Mouse (Mus musculus): ENCODE measurements around the gene Gm21119. TPM values are rescaled to one million over a fixed set of nuclear protein-coding genes. Genes with fewer than 3 reads are reported as not detected.
"Not testable (repeated sequence)": the region's sequence is repeated elsewhere in the genome, so short reads cannot be mapped to it uniquely, and the experiment has no call there.

The Gm21119 gene
- total RNA-seq (2021) = 1 to 10 TPM; 1.4 to 1.5 TPM
- long read RNA-seq, experiment 1 = 0 reads
- long read RNA-seq, experiment 2 = 0 reads

GRCm38 (mm10) chr8:20614619-20615018, at the start of gene Gm21119:
TSS of gene Gm21119 (plus strand) at chr8:20614919.
- H3K4me3 ChIP-seq; DNase-seq (ENCODE audit: extremely low spot score in 1 of 2, low spot score in 2 of 2); H3K27ac ChIP-seq; intact Hi-C loops (cut with DNase I): not testable (repeated sequence)

DNA sequence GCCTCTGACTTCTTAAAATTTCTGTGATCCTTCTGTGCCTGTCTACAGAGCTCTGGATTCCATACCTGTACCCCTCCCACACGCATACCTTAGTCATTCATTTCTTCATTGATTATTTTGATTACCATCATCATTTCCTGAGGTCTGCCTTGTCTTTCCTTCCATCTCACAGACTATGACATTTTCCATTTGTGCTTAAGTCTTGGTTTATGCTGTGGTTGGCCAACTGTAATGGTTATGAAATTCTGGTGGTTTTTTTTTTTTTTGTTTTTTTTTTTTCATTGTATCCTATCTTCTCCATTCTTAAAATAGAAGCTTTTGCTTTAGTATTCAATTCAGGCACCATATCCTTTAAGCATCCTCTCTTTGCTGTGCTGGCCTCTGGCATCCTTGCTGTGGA, 48.0 kb upstream of the Gm21119 start:
- H3K27ac ChIP-seq; H3K4me3 ChIP-seq; DNase-seq (ENCODE audit: extremely low spot score in 1 of 2, low spot score in 2 of 2); intact Hi-C loops (cut with DNase I): not testable (repeated sequence)

DNA sequence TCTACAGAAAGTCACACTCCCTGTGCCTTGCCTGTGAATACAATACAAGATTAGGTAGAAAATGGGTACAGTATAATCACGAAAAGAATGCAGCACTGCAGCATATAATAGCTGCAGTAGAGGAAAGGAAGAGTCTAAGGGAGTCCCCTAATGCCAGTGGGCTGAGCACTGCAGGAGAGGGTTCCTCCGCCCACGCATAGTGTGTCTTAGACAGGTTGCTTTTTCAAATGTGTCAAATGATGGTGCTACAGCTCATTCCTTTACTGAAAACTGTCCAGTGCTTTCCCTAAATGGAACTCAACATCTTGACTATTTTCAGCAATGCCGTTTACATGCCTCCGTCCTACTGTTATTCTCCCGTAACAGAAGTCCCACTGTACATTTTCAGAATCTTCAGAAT, 33.6 kb upstream of the Gm21119 start:
- DNase-seq (ENCODE audit: extremely low spot score in 1 of 2, low spot score in 2 of 2) = peak; percentile 20 to 45
- H3K27ac ChIP-seq; intact Hi-C loops (cut with DNase I); H3K4me3 ChIP-seq: not testable (repeated sequence)

- DNase-seq (ENCODE audit: extremely low spot score in 1 of 2, low spot score in 2 of 2); H3K27ac ChIP-seq; intact Hi-C loops (cut with DNase I); H3K4me3 ChIP-seq: not testable (repeated sequence)
These were observed 31.9 kb upstream of the Gm21119 start for GRCm38 (mm10) chr8:20582772-20583171.

DNA sequence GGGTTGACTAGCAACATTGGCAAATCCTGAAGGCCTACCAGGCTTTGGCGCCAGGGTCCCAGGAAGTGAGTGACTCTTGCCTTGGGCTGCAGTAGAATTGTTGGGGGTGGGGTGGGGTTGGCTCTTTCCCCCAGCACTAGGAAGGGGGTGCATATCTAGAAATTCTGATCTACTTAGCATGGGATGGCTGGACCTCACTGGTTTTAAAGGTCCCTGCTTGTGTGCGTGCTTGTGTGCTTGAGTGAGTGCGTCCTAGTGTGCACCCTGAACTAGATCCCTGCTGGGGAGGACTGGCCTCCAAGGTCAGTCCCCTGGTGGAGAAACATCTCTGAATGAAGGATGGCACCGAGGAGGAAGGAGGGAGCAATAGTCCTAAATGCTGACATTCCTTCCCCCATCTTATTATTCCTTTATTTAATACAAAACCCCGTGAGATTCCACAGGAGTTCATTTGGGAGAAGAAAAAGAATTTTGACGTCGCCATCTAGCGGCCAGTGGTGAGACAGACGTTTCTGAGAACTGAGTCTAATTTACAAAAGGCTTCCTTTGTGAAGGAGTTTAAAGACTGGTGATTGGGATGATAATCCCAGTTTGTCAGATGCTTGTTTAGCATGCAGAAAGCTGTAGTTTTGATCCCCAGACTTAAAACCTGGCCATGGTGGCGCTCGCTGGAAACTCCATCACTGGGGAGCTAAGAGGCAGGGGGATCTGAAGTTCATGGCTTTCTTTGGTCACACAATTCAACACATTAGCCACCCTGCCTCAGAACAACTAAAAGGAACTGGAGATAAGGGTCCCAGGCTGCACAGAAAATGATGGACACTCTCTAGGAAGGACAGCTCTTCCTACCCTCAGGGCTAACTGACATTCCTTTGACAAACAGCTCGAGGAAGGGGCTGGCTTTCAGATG, 26.2 kb upstream of the Gm21119 start:
- DNase-seq (ENCODE audit: extremely low spot score in 1 of 2, low spot score in 2 of 2); H3K27ac ChIP-seq; intact Hi-C loops (cut with DNase I); H3K4me3 ChIP-seq: not testable (repeated sequence)
- peak; percentile 24 for TF ChIP-seq CTCF (IDR thresholded peaks at IDR 0.05)

GRCm38 (mm10) chr8:20589178-20589539, 25.6 kb upstream of the Gm21119 start:
- H3K4me3 ChIP-seq; intact Hi-C loops (cut with DNase I); H3K27ac ChIP-seq: not testable (repeated sequence)
- DNase-seq (ENCODE audit: extremely low spot score in 1 of 2, low spot score in 2 of 2) = peak; percentile 30

GRCm38 (mm10) chr8:20590117-20590997, 24.4 kb upstream of the Gm21119 start:
- intact Hi-C loops (cut with DNase I); H3K4me3 ChIP-seq; H3K27ac ChIP-seq: not testable (repeated sequence)
- DNase-seq (ENCODE audit: extremely low spot score in 1 of 2, low spot score in 2 of 2) = peak; percentile 36 to 45

DNA sequence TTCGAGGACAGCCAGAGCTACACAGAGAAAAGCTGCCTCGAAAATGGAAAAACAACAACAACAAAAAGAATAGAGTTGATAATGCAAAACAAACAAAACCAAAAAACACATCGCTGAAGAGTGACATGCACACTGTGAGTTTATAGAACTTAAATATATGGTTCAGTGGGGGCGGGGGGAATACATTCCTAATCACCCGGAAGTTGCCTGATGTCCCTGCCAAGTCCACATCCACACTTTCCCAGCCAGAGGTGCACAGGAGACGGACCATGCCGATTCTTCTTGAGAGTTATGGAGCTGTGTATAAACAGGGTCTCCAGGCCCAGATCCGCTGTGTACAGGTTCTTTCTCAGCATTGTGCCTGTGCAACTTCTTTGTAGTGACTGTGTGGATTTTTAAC, 23.7 kb upstream of the Gm21119 start:
- intact Hi-C loops (cut with DNase I); DNase-seq (ENCODE audit: extremely low spot score in 1 of 2, low spot score in 2 of 2); H3K27ac ChIP-seq; H3K4me3 ChIP-seq: not testable (repeated sequence)

GRCm38 (mm10) chr8:20592732-20593272, 21.9 kb upstream of the Gm21119 start:
- intact Hi-C loops (cut with DNase I); H3K4me3 ChIP-seq; DNase-seq (ENCODE audit: extremely low spot score in 1 of 2, low spot score in 2 of 2); H3K27ac ChIP-seq: not testable (repeated sequence)

- intact Hi-C loops (cut with DNase I); H3K4me3 ChIP-seq; H3K27ac ChIP-seq: not testable (repeated sequence)
- peak; percentile 62 to 66 for DNase-seq (ENCODE audit: extremely low spot score in 1 of 2, low spot score in 2 of 2)
These were observed 20.9 kb upstream of the Gm21119 start for GRCm38 (mm10) chr8:20593841-20594240.

- intact Hi-C loops (cut with DNase I); H3K4me3 ChIP-seq; H3K27ac ChIP-seq: not testable (repeated sequence)
- peak in 1 of 2 experiments; percentile 24 for DNase-seq (ENCODE audit: extremely low spot score in 1 of 2, low spot score in 2 of 2)
These were observed 18.5 kb upstream of the Gm21119 start for GRCm38 (mm10) chr8:20596081-20596841.

DNA sequence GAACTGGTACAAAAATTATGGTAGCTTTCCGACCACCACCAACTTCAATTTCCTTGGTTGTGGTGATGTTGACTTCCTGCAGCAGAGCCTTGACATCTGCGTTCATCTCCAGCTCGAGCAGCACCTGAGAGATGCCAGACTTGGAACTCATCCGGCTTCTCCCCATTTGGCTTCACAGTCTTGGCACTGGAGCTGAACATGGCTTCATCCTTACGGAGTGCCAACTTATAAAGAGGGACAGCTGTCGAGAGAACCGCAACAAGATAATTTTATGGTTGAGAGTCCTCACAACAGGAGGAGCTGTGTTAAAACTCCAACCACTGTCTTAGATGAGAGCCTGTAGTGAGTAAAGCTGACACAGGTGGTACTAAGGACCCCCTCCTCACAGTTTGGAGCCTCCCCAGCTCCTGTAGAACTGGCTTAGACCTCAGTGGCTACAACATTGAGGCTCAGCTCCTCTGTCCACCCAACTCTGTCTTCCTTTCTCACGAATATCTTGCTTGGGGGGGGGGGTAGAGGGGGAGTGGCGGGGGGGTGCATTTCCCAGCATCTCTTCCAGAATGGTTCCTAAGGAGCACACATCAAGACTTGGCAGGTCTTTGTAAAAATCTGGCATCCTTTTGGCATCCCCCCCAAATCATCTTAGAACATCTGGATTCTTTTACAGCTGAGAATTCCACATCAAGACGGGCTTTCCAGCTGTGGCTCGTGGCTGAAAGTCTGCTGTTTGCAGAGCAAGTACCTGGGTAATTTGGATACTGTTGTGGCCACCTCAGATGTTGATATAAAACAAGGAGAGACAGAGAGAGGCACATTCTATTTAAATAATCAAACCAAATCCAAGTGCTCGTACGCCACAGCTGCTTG, 17.6 kb upstream of the Gm21119 start:
- intact Hi-C loops (cut with DNase I) = not testable (repeated sequence)
- DNase-seq (ENCODE audit: extremely low spot score in 1 of 2, low spot score in 2 of 2) = peak; percentile 64 to 67

DNA sequence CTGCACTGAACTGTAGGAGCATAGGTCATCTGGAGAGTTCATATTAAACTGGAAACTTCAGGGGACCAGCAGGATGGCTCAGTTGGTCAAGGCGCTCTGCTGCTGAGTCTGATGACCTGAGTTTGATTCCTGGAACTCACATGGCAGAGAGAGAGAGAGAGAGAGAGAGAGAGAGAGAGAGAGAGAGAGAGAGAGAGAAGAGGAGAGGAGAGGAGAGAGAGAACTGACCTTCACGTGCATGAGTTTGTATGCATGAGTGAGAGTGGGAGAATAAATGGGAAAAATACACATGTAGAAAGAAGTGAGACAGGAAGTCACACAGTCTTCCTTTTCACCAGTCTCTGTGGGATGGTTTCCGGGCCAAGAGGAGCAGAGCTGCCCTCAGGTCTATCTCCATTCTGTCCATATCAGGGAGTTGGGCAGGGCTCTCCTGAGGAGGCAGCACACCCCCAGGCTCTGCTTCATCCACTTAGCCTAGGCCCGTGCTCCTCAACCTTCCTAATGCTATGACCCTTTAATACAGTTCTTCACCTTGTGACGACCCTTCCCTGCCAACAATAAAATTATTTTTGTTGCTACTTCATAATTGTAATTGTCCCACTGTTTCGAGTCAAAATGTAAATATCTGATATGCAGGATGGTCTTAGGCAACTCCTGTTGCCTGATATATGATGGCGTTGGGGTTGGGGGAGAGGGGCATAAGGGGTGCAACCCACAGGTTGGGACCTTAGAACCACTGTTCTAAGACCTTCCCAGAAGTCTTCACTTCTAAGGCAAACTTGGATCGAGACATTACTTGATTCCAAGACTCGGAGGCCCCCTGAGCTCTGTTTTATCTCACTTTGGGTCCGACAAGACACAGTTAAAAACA, 16.2 kb upstream of the Gm21119 start:
- DNase-seq (ENCODE audit: extremely low spot score in 1 of 2, low spot score in 2 of 2); H3K4me3 ChIP-seq; intact Hi-C loops (cut with DNase I); H3K27ac ChIP-seq: not testable (repeated sequence)

More for the DNA sequence above, 17.6 kb upstream of the Gm21119 start:
- not testable (repeated sequence) for H3K4me3 ChIP-seq, H3K27ac ChIP-seq

DNA sequence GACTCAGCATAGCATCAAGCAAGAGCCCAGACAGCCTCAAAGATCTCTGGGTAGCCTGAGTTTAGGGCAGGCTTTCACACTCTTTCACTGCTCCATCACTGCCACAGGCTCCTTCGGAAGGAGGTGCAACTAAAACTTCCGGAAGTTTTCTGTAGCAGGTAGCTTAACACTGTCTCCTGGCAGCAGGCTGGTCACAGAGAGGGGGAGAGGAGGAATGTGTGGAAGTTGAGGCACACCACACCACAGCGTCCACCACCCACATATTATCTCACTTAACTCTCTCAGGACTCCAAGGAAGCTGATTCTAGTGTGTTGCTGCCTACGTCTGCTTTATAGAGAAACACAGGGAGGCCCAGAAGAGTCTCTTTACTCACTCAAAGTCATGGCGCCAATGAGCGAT, 15.4 kb upstream of the Gm21119 start:
- DNase-seq (ENCODE audit: extremely low spot score in 1 of 2, low spot score in 2 of 2); H3K27ac ChIP-seq; intact Hi-C loops (cut with DNase I); H3K4me3 ChIP-seq: not testable (repeated sequence)
